28 mouse cellular contexts compared by ENCODE assay signal in the genomic region with DNA sequence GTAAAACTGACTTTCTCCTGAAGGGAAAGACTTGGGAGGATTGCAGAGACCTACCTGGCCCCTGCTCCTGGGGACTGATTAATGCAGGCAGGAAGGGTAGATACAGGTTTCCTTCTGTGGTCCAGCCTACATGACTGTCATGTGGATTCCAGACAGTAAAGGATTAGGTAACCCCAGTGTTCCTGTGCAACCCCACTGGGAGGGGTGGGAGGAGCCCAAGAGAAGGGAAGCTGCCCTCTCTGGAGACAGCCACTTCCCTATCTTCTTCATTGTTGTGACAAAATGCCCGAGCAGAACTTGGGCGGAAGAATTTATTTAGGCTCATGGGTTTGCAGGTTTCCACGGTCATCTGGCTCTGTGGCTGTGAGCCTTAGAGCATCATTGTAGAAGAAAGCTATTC. TPM values are rescaled to one million over a fixed set of nuclear protein-coding genes. Genes with fewer than 3 reads are reported as not detected.
DNase-seq lines count a peak whose midpoint lies in the region; ATAC-seq and TF ChIP-seq lines count a peak whose summit lies in the region.
"Had no signal": no experiment of that assay in that cellular context is flagged by ENCODE, and none has a peak within 500 bp of the region (broad histone marks: within the 10 kb centered on the region; RNA-seq: fewer than 3 reads in every experiment).

No protein-coding gene starts in this region.

- DNase-seq in lung, postnatal 14 days, result no peak
- no peak for DNase-seq in testis, postnatal 14 days (ENCODE audit: low spot score)
- DNase-seq in right cerebral cortex, postnatal 36 days (ENCODE audit: low spot score in 2 of 2), result no peak
- DNase-seq: adrenal gland, adult 2 months; adrenal gland, postnatal 14 days; cerebellum, adult 11 months; cerebellum, adult 2 months; cerebellum, adult 9-11 months; cerebellum, postnatal 25 days; embryo, embryonic 11 days; heart, adult 18-20 months; heart, postnatal 10 days; heart, postnatal 36 days had no signal

- 0 out of 2 replicates have a peak, but pooled peaks cover under 1% of the 10 kb centered on the region for H3K9me3 ChIP-seq in lung, embryonic 16.5 days (ENCODE audit: control insufficient read depth, low read length)
- H3K9me3 ChIP-seq: embryonic facial prominence, embryonic 10.5 days; embryonic facial prominence, embryonic 13.5 days; forebrain, embryonic 12.5 days; forebrain, embryonic 15.5 days; heart, embryonic 12.5 days; heart, embryonic 15.5 days; hindbrain, embryonic 10.5 days; hindbrain, embryonic 13.5 days had no signal

- no peaks in the 10 kb centered on the region for H3K36me3 ChIP-seq in lung, embryonic 16.5 days (ENCODE audit: control insufficient read depth, insufficient read depth, low read length)
- H3K36me3 ChIP-seq in testis, adult 2 months (ENCODE audit: control insufficient read depth, insufficient read depth, low read length), result no peaks in the 10 kb centered on the region
- H3K36me3 ChIP-seq: embryonic facial prominence, embryonic 10.5 days; embryonic facial prominence, embryonic 13.5 days; forebrain, embryonic 12.5 days; forebrain, embryonic 15.5 days; heart, embryonic 12.5 days; heart, embryonic 15.5 days; hindbrain, embryonic 13.5 days had no signal

- no peaks in the 10 kb centered on the region for H3K27me3 ChIP-seq in lung, embryonic 16.5 days (ENCODE audit: control insufficient read depth, insufficient read depth, low read depth, low read length)
- H3K27me3 ChIP-seq in testis, adult 2 months (ENCODE audit: control insufficient read depth, insufficient read depth, low read length), result no peaks in the 10 kb centered on the region
- H3K27me3 ChIP-seq: embryonic facial prominence, embryonic 13.5 days; forebrain, embryonic 15.5 days; heart, embryonic 12.5 days had no signal

- TF ChIP-seq CTCF in testis, adult 2 months (IDR thresholded peaks at IDR 0.05; ENCODE audit: control insufficient read depth, insufficient read depth, insufficient replicate concordance, low read depth, low read length), result no peak

- peak overlapping the region; percentile 62; the same call in 1 of the 2 replicates for H3K27ac ChIP-seq in lung, embryonic 16.5 days (ENCODE audit: low read length)
- no peak overlapping the region for H3K27ac ChIP-seq in testis, adult 2 months (ENCODE audit: control insufficient read depth, insufficient read depth, low read depth, low read length)
- H3K27ac ChIP-seq: embryonic facial prominence, embryonic 10.5 days; embryonic facial prominence, embryonic 13.5 days; forebrain, embryonic 12.5 days; forebrain, embryonic 15.5 days; heart, embryonic 15.5 days; hindbrain, embryonic 10.5 days; hindbrain, embryonic 13.5 days had no signal

- no peak overlapping the region for H3K9ac ChIP-seq in lung, embryonic 16.5 days (ENCODE audit: low read length)
- H3K9ac ChIP-seq: embryonic facial prominence, embryonic 13.5 days; forebrain, embryonic 12.5 days; forebrain, embryonic 15.5 days; heart, embryonic 12.5 days; heart, embryonic 15.5 days; hindbrain, embryonic 13.5 days had no signal

- H3K4me2 ChIP-seq in lung, embryonic 16.5 days (ENCODE audit: low read depth, low read length), result no peak overlapping the region
- H3K4me2 ChIP-seq: embryonic facial prominence, embryonic 13.5 days; forebrain, embryonic 12.5 days; forebrain, embryonic 15.5 days; heart, embryonic 12.5 days; heart, embryonic 15.5 days; hindbrain, embryonic 13.5 days had no signal

- no peak overlapping the region for H3K4me3 ChIP-seq in lung, embryonic 16.5 days (ENCODE audit: low read length)
- H3K4me3 ChIP-seq in testis, adult 2 months (ENCODE audit: control insufficient read depth, low read depth, low read length), result peak overlapping the region; percentile 8; the same call in 1 of the 2 replicates
- H3K4me3 ChIP-seq: embryonic facial prominence, embryonic 10.5 days; embryonic facial prominence, embryonic 13.5 days; erythroblast, embryonic 14.5 days; forebrain, embryonic 12.5 days; forebrain, embryonic 15.5 days; heart, embryonic 12.5 days; heart, embryonic 15.5 days; hindbrain, embryonic 10.5 days; hindbrain, embryonic 13.5 days had no signal

- no peak for TF ChIP-seq POLR2A in testis, adult 2 months (IDR thresholded peaks at IDR 0.05; ENCODE audit: control insufficient read depth, low read depth, low read length)

- no peak for ATAC-seq in lung, embryonic 16.5 days (ENCODE audit: low read depth)
- peak; percentile 89 for ATAC-seq in megakaryocyte, adult 5-6 weeks (ENCODE audit: poor library complexity, severe bottlenecking)
- ATAC-seq: CD4-positive, CD25-positive, alpha-beta regulatory T cell, adult 4 months; forebrain, embryonic 15.5 days; hindbrain, embryonic 16.5 days had no signal

- 77% methylated on average over 3 of the region's 3 CpGs for WGBS in lung, embryonic 16.5 days

- H3K4me1 ChIP-seq in lung, embryonic 16.5 days (replicated peaks; ENCODE audit: control insufficient read depth, insufficient read depth, low read length), result peaks cover 14% of the 10 kb centered on the region
- H3K4me1 ChIP-seq in testis, adult 2 months (ENCODE audit: control insufficient read depth, insufficient read depth, low read length), result peaks cover 8% of the 10 kb centered on the region

RNA-seq across cellular contexts. Expression of gene Clmn, which starts 3.6 kb away (rescaled TPM):
- 2.2 and 3.4 TPM in 2 replicates for polyA plus RNA-seq in lung, embryonic 16.5 days (2015; fragmentation: Nextera tagmentation; extraction: Ambion mirVana)
- 117 and 119 TPM in 2 replicates for polyA plus RNA-seq in testis, adult 2 months (2012; rRNA removed)
- 0.22 and 0.46 TPM in 2 replicates for total RNA-seq in megakaryocyte, adult 5-6 weeks (2015)
- total RNA-seq in megakaryocyte, adult 5-6 weeks (2017), result 0.04 TPM in 1 of 2 replicates, not detected in the other
- total RNA-seq: MEL had no signal
- polyA plus RNA-seq: CD4-positive, CD25-positive, alpha-beta regulatory T cell, adult 4 months had no signal

Comparison
In these comparisons a context has a peak if more than half of its experiments do, and no peak if none do; other contexts are left out.
1. RNA of gene Clmn, which starts 3.6 kb away (polyA plus RNA-seq): 117 to 119 TPM in testis, adult 2 months; 2.2 to 3.4 TPM in lung, embryonic 16.5 days; every median in the first group is over 10 times any median in the second.